Mouse (Mus musculus) kidney, postnatal 0 days (tissue): ENCODE measurements at regions not wholly inside any gene's neighbourhood (a gene's known extent, or its start where the extent isn't known, plus 50 kb on each side); places are given as distances from the start of the nearest gene placed in this dataset.

Experiments
- ATAC-seq: fragments of 200-750 bp; cut with Nextera tagmentation; replicated peaks from 2 replicates; pipeline ENCODE4 v1.8.0; 2017; ENCODE audit warnings: low read depth, moderate number of reproducible peaks, moderate TSS enrichment, moderate library complexity; ENCODE audit not compliant: low FRiP score
- DNase-seq: peaks from one replicate; pipeline ENCODE4 v3.0.0-alpha.2; 2016; ENCODE audit warnings: low spot score
- H3K27ac ChIP-seq: fragments of 300-500 bp; sonication (generic); 2 replicates; pipeline ENCODE4 v1.5.1; 2014; ENCODE audit warnings: mild to moderate bottlenecking
- H3K27me3 ChIP-seq: fragments of 300-500 bp; sonication (generic); 2 replicates; pipeline ENCODE4 v1.6.1; 2014; ENCODE audit warnings: low read length, mixed read lengths; ENCODE audit not compliant: insufficient read depth
- H3K36me3 ChIP-seq: fragments of 300-500 bp; sonication (generic); 2 replicates; pipeline ENCODE4 v1.6.1; 2014; ENCODE audit warnings: low read length, mixed read lengths; ENCODE audit not compliant: insufficient read depth
- H3K4me1 ChIP-seq: fragments of 300-500 bp; sonication (generic); replicated peaks from 2 replicates; pipeline ENCODE4 v1.6.1; 2014; ENCODE audit warnings: antibody characterized with exemption, low read length, mixed read lengths; ENCODE audit not compliant: insufficient read depth
- H3K4me2 ChIP-seq: fragments of 300-500 bp; sonication (generic); 2 replicates; pipeline ENCODE4 v1.6.1; 2014; ENCODE audit warnings: mild to moderate bottlenecking, low read length, moderate library complexity, mixed read lengths
- H3K4me3 ChIP-seq: fragments of 300-500 bp; sonication (generic); replicated peaks from 2 replicates; pipeline ENCODE4 v1.5.1; 2014; ENCODE audit warnings: low read depth, low read length
- H3K9ac ChIP-seq: fragments of 300-500 bp; sonication (generic); 2 replicates; pipeline ENCODE4 v1.6.1; 2014; ENCODE audit warnings: low read depth, low read length
- H3K9me3 ChIP-seq: fragments of 300-500 bp; sonication (generic); replicated peaks from 2 replicates; pipeline ENCODE4 v1.6.1; 2016; ENCODE audit warnings: low read length, inconsistent platforms, mixed read lengths
- CTCF ChIP-seq: IDR thresholded peaks from 2 replicates; pipeline ENCODE4 v1.5.1; 2016; ENCODE audit warnings: antibody characterized with exemption, low read depth, mild to moderate bottlenecking, moderate library complexity
- WGBS: fragments of 180-500 bp; shearing (Covaris S2); extraction: QIAGEN DNeasy Blood & Tissue Kit; methylation state at CpG from one replicate; pipeline ENCODE4 v1.1.7; 2014; 5-methylcytosine and 5-hydroxymethylcytosine counted together

- 32% methylated on average over 8 of the region's 8 CpGs for WGBS
- Histone ChIP-seq H3K36me3 (no peaks in the 10 kb centered on the region), H3K4me2 (no peak overlapping the region), H3K4me1 (no peaks in the 10 kb centered on the region), H3K9me3 (no peaks in the 10 kb centered on the region), H3K27me3 (no peaks in the 10 kb centered on the region), H3K27ac (no peak overlapping the region), H3K9ac (no peak overlapping the region), H3K4me3 (no peak overlapping the region)
- DNase-seq: no peak
- no peak for ATAC-seq
- no peak for TF ChIP-seq CTCF
These were observed 885.4 kb upstream of the Tenm2 start for GRCm38 (mm10) chr11:38121051-38121616.

GRCm38 (mm10) chr11:38117741-38118140 lies 882.0 kb upstream of the Tenm2 start:
- ATAC-seq (no peak), DNase-seq (no peak)
- no peak overlapping the region for H3K27ac ChIP-seq
- 76% methylated on average over 5 of the region's 5 CpGs for WGBS
- H3K9me3 ChIP-seq: no peaks in the 10 kb centered on the region
- no peak overlapping the region for H3K4me2 ChIP-seq
- H3K4me1 ChIP-seq: no peaks in the 10 kb centered on the region
- TF ChIP-seq CTCF: no peak
- no peaks in the 10 kb centered on the region for H3K27me3 ChIP-seq
- no peak overlapping the region for H3K9ac ChIP-seq
- no peak overlapping the region for H3K4me3 ChIP-seq
- no peaks in the 10 kb centered on the region for H3K36me3 ChIP-seq

GRCm38 (mm10) chr11:38092202-38092601 lies 856.4 kb upstream of the Tenm2 start:
- Histone ChIP-seq H3K27ac (no peak overlapping the region), H3K9me3 (no peaks in the 10 kb centered on the region), H3K36me3 (no peaks in the 10 kb centered on the region), H3K9ac (no peak overlapping the region), H3K27me3 (no peaks in the 10 kb centered on the region), H3K4me1 (no peaks in the 10 kb centered on the region), H3K4me3 (no peak overlapping the region), H3K4me2 (no peak overlapping the region)
- 89% methylated on average over 2 of the region's 2 CpGs for WGBS
- ATAC-seq: no peak
- no peak for TF ChIP-seq CTCF
- DNase-seq: no peak

GRCm38 (mm10) chr11:38075171-38075732 lies 839.5 kb upstream of the Tenm2 start:
- 79% methylated on average over 11 of the region's 11 CpGs for WGBS
- no peaks in the 10 kb centered on the region for H3K27me3 ChIP-seq
- H3K9me3 ChIP-seq: no peaks in the 10 kb centered on the region
- H3K27ac ChIP-seq: no peak overlapping the region
- H3K36me3 ChIP-seq: no peaks in the 10 kb centered on the region
- ATAC-seq: no peak
- H3K4me2 ChIP-seq: no peak overlapping the region
- TF ChIP-seq CTCF: no peak
- DNase-seq: no peak
- no peak overlapping the region for H3K4me3 ChIP-seq
- H3K9ac ChIP-seq: no peak overlapping the region
- H3K4me1 ChIP-seq: no peaks in the 10 kb centered on the region

- DNase-seq (no peak), ATAC-seq (no peak)
- no peak overlapping the region for H3K4me2 ChIP-seq
- no peaks in the 10 kb centered on the region for H3K4me1 ChIP-seq
- no peaks in the 10 kb centered on the region for H3K36me3 ChIP-seq
- H3K27ac ChIP-seq: no peak overlapping the region
- H3K27me3 ChIP-seq: no peaks in the 10 kb centered on the region
- H3K9ac ChIP-seq: no peak overlapping the region
- WGBS: 68% methylated on average over 4 of the region's 4 CpGs
- no peaks in the 10 kb centered on the region for H3K9me3 ChIP-seq
- TF ChIP-seq CTCF: no peak
- H3K4me3 ChIP-seq: no peak overlapping the region
These were observed 833.9 kb upstream of the Tenm2 start for GRCm38 (mm10) chr11:38069635-38070034.

GRCm38 (mm10) chr11:38067682-38068081 lies 831.9 kb upstream of the Tenm2 start:
- Histone ChIP-seq H3K9me3 (no peaks in the 10 kb centered on the region), H3K4me3 (no peak overlapping the region), H3K4me2 (no peak overlapping the region), H3K27ac (no peak overlapping the region), H3K36me3 (no peaks in the 10 kb centered on the region), H3K9ac (no peak overlapping the region), H3K4me1 (no peaks in the 10 kb centered on the region), H3K27me3 (no peaks in the 10 kb centered on the region)
- ATAC-seq (no peak), DNase-seq (no peak)
- 58% methylated on average over 1 of the region's 1 CpGs for WGBS
- TF ChIP-seq CTCF: no peak

GRCm38 (mm10) chr11:38066091-38066490 lies 830.3 kb upstream of the Tenm2 start:
- Histone ChIP-seq H3K27me3 (no peaks in the 10 kb centered on the region), H3K4me1 (no peaks in the 10 kb centered on the region), H3K9ac (no peak overlapping the region), H3K36me3 (no peaks in the 10 kb centered on the region), H3K27ac (no peak overlapping the region), H3K4me2 (no peak overlapping the region), H3K4me3 (no peak overlapping the region), H3K9me3 (no peaks in the 10 kb centered on the region)
- no peak for TF ChIP-seq CTCF
- 85% methylated on average over 5 of the region's 5 CpGs for WGBS
- no peak for ATAC-seq
- no peak for DNase-seq
